Mouse (Mus musculus): ENCODE measurements around the gene Pla2g4f.

The Pla2g4f gene

DNA sequence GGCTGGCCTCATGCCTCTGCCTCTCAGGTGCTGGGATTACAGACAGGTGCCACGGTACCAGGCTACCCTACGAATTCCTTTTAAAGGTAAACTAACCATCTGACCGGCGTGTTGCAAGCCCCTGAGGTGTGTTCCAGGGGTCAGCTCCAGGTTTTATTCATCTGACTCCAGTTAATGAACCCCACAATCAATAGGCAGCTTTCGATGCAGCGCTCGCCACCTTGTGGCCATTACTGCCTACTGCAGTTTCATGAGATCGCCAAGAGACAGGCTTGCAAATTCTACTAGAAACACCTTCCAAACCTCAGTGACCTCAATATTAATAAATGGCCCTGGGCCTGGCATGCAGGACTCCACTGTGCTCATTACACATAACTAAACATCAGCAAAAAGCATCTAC is 34.0 kb downstream of the Pla2g4f start:
- peak; percentile 40 to 59 for DNase-seq (ENCODE audit: low spot score in 2 of 2)

GRCm38 (mm10) chr2:120276951-120277350 is 37.0 kb downstream of the Pla2g4f start:
- DNase-seq (ENCODE audit: low spot score in 2 of 2): no peak

- DNase-seq (ENCODE audit: low spot score in 2 of 2): no peak
Measured at GRCm38 (mm10) chr2:120268635-120269034, 45.3 kb downstream of the Pla2g4f start.

DNA sequence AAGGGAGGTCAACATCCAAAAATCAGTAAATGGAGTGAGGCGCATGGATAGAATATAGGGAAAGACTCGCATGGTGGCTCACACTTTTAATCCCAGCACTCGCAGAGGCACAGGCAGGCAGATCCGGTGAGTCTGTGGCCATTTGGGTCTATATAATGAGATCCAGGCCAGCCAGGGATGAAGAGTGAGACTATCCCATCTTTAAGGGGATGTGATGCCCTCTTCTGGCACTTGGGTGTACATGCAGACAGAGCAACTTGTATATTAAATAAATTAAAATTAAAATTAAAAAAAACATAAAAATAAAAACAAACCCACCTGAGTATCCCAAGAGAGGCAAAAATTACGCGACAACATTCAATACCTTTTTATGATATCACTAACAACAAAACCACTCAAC is 48.4 kb downstream of the Pla2g4f start:
- DNase-seq (ENCODE audit: low spot score in 2 of 2): no peak

- DNase-seq (ENCODE audit: low spot score in 2 of 2): no peak
Measured at GRCm38 (mm10) chr2:120264858-120265257, 49.1 kb downstream of the Pla2g4f start.

- no peak for DNase-seq (ENCODE audit: low spot score in 2 of 2)
Measured at GRCm38 (mm10) chr2:120262876-120263275, 51.1 kb downstream of the Pla2g4f start.

- no peak for DNase-seq (ENCODE audit: low spot score in 2 of 2)
Measured at GRCm38 (mm10) chr2:120261346-120261745, 52.6 kb downstream of the Pla2g4f start.

- no peak for DNase-seq (ENCODE audit: low spot score in 2 of 2)
Measured at GRCm38 (mm10) chr2:120256259-120256658, 57.7 kb downstream of the Pla2g4f start.

GRCm38 (mm10) chr2:120252644-120253043 is 61.3 kb downstream of the Pla2g4f start:
- DNase-seq (ENCODE audit: low spot score in 2 of 2): no peak

Data from cerebellum, postnatal 4 days (tissue).